Mouse (Mus musculus) right cerebral cortex, adult 2 months (tissue): ENCODE measurements around the gene Sgce.
"Not testable (repeated sequence)": the region's sequence is repeated elsewhere in the genome, so short reads cannot be mapped to it uniquely, and the experiment has no call there.

Source experiments
- DNase-seq, 2 experiments: peaks; one replicate each; pipeline ENCODE4 v3.0.0; 2021 to 2022; ENCODE audit warnings: low spot score in 2 of 2

Gene Sgce

GRCm38 (mm10) chr6:4653741-4654140 lies 93.3 kb downstream of the Sgce start:
- DNase-seq = not testable (repeated sequence)

- no peak for DNase-seq
These were observed 94.3 kb downstream of the Sgce start for GRCm38 (mm10) chr6:4652596-4653134.

GRCm38 (mm10) chr6:4647351-4647750 lies 99.7 kb downstream of the Sgce start:
- DNase-seq = no peak

DNA sequence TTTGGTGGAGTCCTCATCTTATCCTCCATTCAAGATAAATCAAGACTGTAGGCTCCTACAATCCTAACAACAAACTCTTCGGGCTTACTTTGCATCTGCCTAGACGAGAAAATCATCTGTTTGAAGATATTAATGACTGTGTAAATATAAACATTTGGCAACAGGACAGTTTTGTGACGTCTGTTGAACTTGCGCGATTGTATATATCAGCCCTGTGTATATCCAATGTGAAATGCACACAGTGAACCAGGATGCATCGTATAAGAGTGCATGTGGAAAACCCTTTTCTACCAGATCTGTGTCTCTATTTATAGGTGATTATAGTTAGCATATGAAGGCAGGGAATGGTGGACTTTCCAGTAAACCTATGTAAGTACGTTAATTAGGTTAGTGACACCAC lies 104.9 kb downstream of the Sgce start:
- DNase-seq = no peak

DNA sequence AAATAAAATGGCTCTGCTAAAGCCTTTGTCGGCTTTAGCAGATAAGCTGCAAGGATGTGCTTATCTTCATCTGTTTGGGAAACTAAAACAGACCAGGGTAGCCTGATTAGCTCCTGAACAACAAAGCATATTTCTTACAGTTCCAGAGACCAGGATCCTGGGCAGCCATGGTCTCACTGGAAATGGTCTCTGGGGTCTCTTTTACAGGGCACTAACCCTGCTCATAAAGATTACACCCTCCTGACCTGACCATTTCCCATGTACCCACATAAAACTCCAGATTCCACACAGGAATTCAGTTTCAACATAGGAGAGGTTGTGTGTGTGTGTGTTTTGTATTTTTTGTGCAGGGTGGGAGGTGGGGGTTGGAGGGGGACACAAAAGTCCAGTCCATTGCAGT lies 112.2 kb downstream of the Sgce start:
- DNase-seq = no peak

GRCm38 (mm10) chr6:4633189-4633588 lies 113.8 kb downstream of the Sgce start:
- DNase-seq = no peak

DNA sequence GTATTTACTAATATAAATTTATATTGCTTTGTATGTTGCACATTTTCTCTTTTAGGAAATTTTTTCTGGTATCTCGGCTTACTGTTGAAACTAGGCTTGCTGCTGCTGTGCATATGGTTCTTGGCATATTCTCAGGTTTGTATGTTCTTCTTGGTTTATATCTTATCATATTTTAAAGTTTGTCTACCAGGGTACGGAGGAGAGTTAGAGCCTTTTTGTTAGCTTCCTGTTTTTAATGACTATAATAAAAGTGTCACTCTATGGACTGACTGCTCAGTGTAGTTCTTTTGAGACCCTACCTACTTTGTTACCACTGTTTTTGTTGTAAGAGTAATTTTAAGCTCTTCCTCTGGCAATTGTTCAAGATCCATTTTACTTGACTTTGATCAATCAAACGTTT lies 115.5 kb downstream of the Sgce start:
- DNase-seq = no peak
